Mouse (Mus musculus): Measurements from ENCODE around the gene Olfr410. TPM values are rescaled to one million over a fixed set of nuclear protein-coding genes. Genes with fewer than 3 reads are reported as not detected.

Olfr410 gene
- polyA plus RNA-seq, 1 experiment from 2014 or later, result not detected

DNA sequence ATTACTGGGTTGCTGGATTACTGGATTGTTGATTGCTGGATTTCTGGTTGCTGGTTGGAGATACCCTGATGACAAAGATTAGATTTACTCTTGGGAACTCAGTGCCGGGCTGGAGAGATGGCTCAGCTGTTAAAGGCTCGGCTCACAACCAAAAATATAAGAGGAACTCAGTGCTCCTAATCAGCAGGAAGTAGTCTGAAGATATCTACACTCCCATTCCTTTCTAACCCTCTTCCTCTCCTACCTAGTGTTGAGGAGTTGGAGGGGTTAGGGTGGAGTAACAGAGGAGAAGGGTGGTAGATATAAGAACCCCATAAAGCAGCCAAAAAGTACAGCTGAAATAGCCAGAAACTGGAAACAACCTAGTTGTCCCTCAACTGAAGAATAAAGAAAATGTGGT is 11.8 kb downstream of the Olfr410 start:
- H3K4me1 ChIP-seq (ENCODE audit: control insufficient read depth, insufficient read depth, low read depth, low read length), result no peaks in the 10 kb centered on the region
- no peaks in the 10 kb centered on the region for H3K27me3 ChIP-seq (replicated peaks; ENCODE audit: control insufficient read depth, insufficient read depth, low read length)
- no peak overlapping the region for H3K9ac ChIP-seq (ENCODE audit: low read depth, low read length)
- 79% methylated on average over 2 of the region's 2 CpGs for WGBS
- ATAC-seq, result no peak
- H3K4me3 ChIP-seq (ENCODE audit: low read length), result no peak overlapping the region
- no peak overlapping the region for H3K27ac ChIP-seq (ENCODE audit: low read depth, low read length)
- 0 out of 2 replicates have a peak, but pooled peaks cover 2% of the 10 kb centered on the region for H3K9me3 ChIP-seq (ENCODE audit: control insufficient read depth, low read length)
- H3K4me2 ChIP-seq (ENCODE audit: low read length), result no peak overlapping the region
- no peaks in the 10 kb centered on the region for H3K36me3 ChIP-seq (ENCODE audit: control insufficient read depth, insufficient read depth, low read length)

DNA sequence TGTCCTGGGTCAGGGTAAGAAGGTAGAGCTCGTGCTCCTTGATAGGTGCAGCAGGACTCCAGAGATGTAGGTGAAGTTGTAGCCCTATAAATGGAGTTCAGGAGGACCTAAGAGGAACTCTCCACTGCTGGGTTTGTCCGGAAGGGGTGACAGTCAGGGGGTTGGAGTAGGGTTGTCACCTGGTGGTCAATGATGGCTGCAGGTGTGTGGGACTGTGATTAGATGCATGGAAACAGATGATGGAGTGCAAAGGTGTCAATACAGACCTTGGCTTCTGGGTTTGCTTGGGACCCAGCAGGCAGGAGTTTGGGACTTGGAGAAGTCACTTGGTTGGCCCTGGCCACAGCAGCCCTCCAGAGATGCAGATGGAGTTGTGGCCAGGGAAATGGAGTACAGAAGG is 50.6 kb downstream of the Olfr410 start:
- Histone ChIP-seq H3K27me3 (replicated peaks; ENCODE audit: control insufficient read depth, insufficient read depth, low read length) (no peaks in the 10 kb centered on the region), H3K9ac (ENCODE audit: low read depth, low read length) (no peak overlapping the region), H3K4me1 (ENCODE audit: control insufficient read depth, insufficient read depth, low read depth, low read length) (no peaks in the 10 kb centered on the region), H3K27ac (ENCODE audit: low read depth, low read length) (no peak overlapping the region), H3K4me3 (ENCODE audit: low read length) (no peak overlapping the region), H3K9me3 (ENCODE audit: control insufficient read depth, low read length) (no peaks in the 10 kb centered on the region), H3K36me3 (ENCODE audit: control insufficient read depth, insufficient read depth, low read length) (no peaks in the 10 kb centered on the region), H3K4me2 (ENCODE audit: low read length) (no peak overlapping the region)
- ATAC-seq, result no peak
- 75% methylated on average over 2 of the region's 2 CpGs for WGBS

DNA sequence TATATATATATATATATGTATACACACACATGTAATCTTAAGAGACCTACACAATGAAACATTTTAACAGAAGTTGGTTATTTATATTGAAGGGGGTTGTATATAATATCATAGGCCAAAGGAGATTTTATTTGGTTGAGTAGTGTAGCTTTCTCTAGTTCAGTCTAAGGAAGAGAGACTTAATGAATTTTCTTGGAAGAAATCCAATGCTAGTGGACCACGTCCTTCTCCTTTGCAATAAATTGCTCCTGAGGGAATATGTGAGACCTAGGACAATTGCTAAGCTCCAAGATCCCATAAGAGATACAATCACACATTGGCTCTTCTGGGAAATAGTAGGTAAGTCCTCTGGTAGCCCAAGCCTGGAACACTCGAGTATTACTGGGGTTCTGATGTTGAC is 54.4 kb downstream of the Olfr410 start, which contains the start of gene Olfr59:
Olfr59 (plus strand) TSS at position 301 of the 400 bp plus-strand sequence.
- H3K27ac ChIP-seq (ENCODE audit: low read depth, low read length), result no peak within 1 kb of the TSS
- H3K27me3 ChIP-seq (replicated peaks; ENCODE audit: control insufficient read depth, insufficient read depth, low read length), result no peaks in the 10 kb centered on the region
- H3K4me3 ChIP-seq (ENCODE audit: low read length), result no peak within 1 kb of the TSS
- no peaks in the 10 kb centered on the region for H3K36me3 ChIP-seq (ENCODE audit: control insufficient read depth, insufficient read depth, low read length)
- 55% methylated on average over 2 of the region's 2 CpGs for WGBS
- no peaks in the 10 kb centered on the region for H3K4me1 ChIP-seq (ENCODE audit: control insufficient read depth, insufficient read depth, low read depth, low read length)
- no peak within 1 kb of the TSS for H3K9ac ChIP-seq (ENCODE audit: low read depth, low read length)
- 0 out of 2 replicates have a peak, but pooled peaks cover 2% of the 10 kb centered on the region for H3K9me3 ChIP-seq (ENCODE audit: control insufficient read depth, low read length)
- ATAC-seq, result no peak
- H3K4me2 ChIP-seq (ENCODE audit: low read length), result no peak within 1 kb of the TSS

Other genes with a start within 250 kb of the Olfr410 start
- gene Olfr401, start 224.3 kb downstream of the Olfr410 start, polyA plus RNA-seq (2015; fragmentation: Nextera tagmentation; extraction: Ambion mirVana), result not detected in 2 replicates
- not detected in 2 replicates for gene Olfr402, start 184.5 kb downstream of the Olfr410 start, polyA plus RNA-seq (2015; fragmentation: Nextera tagmentation; extraction: Ambion mirVana)
- not detected in 2 replicates for gene Olfr403, start 151.8 kb downstream of the Olfr410 start, polyA plus RNA-seq (2015; fragmentation: Nextera tagmentation; extraction: Ambion mirVana)
- gene Olfr43, start 126.7 kb downstream of the Olfr410 start, polyA plus RNA-seq (2015; fragmentation: Nextera tagmentation; extraction: Ambion mirVana), result not detected in 2 replicates
- not detected in 2 replicates for gene Olfr406, start 78.2 kb downstream of the Olfr410 start, polyA plus RNA-seq (2015; fragmentation: Nextera tagmentation; extraction: Ambion mirVana)
- not detected in 2 replicates for gene Olfr59, start 54.3 kb downstream of the Olfr410 start, polyA plus RNA-seq (2015; fragmentation: Nextera tagmentation; extraction: Ambion mirVana)
- gene Olfr411, start 14.6 kb upstream of the Olfr410 start, polyA plus RNA-seq (2015; fragmentation: Nextera tagmentation; extraction: Ambion mirVana), result not detected in 2 replicates
- not detected in 2 replicates for gene Olfr412, start 24.0 kb upstream of the Olfr410 start, polyA plus RNA-seq (2015; fragmentation: Nextera tagmentation; extraction: Ambion mirVana)